Mouse (Mus musculus) T-helper 2 cell (primary cell): ENCODE measurements around the gene Dync1li2.

Experiments
- in situ Hi-C: fragments of 300-600 bp; cut with MboI, MseI; formaldehyde crosslinking; loops from one replicate; pipeline ENCODE4 v1.15.1; 2025; ENCODE audit warnings: high pct_unique_total_duplicates

The Dync1li2 gene

DNA sequence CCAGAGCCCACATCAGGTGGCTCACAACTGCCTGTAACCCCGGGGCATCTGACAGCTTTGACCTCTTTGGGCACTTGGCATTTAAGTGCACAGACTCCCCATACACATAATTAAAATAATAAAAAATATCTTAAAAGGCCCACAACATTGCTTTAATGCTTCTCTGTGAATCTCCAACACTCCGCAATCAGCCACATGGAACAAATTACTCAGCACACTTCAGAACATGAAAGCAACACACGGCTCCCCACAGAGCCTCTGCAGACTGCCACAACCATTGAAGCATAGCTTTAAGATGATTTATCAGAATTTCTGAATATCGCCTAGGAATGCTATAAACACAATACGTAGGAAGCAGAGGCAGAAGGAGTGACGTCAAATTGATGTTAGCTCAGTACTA is 26.8 kb downstream of the Dync1li2 start:
- in situ Hi-C loops, result no loop called here

DNA sequence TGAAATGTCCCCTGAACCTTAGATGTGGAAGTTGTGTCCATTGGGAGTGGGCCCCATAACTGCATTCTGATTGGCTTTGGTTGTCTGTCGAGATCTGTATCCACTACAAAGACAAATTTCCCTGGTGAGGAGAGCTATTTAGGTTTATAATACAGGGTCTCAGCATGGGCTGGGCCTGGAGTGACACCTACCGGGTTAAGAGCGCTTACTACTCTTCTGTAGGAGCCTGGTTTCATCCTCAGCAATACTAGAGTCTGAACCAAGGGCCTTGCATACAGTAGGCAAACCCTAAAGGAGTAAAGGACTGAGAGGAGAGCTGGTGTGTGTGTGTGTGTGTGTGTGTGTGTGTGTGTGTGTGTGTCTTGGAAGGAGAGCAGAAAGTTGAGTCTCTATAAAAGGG is 28.6 kb downstream of the Dync1li2 start:
- in situ Hi-C loops, result no loop called here

DNA sequence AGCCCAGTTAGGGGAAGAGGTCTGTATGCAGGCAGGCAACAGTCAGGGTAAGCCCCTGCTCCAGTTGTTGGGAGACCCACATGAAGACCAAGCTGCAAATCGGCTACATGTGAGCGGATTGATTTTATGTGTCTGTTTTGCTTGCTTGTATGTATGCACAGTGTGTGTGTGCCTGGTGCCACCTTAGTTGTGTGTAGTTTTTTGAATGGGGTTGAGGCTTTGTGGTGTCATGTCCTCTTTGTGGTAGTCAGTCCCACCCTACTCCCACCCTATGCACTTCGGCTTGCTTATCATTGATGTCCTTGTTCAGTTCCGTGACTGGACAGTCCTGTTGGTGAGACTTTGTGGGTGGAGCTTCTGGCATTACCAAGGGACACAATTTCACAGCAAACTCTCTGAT is 29.1 kb downstream of the Dync1li2 start:
- in situ Hi-C loops, result no loop called here

DNA sequence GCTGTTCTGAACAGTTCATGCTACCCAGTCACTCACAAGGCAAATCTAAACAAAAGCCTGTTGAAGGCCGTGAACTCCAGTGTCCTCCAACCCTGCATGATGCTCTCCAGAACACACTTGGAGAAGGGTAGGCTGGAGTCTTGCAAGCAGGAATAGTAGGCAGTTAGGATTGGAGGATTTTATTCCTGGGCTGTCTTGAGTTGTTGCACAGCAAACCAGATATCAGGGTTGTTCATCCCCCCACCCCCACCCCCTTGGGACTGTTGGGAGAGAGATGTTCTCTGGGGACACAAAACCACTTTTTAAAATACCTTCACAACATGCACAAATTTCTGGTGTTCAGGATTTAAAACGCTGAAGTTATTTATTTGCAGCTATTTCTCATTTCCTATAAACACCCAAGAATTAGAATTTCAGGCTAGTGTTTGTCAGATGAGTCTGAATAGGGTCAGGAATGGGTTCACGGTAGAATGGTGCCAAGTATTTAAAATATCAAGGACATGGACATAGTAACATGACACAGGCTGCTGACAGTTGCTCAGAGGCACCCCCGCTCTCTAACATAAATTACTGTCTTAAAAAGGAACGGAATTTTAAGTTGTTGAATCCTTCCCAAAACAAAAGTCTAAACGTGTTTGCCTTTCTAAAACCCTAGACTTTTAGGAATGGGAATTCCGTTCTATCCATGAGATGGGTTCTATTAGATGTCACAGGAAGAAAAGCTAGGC is 29.9 kb downstream of the Dync1li2 start:
- in situ Hi-C loops, result no loop called here

DNA sequence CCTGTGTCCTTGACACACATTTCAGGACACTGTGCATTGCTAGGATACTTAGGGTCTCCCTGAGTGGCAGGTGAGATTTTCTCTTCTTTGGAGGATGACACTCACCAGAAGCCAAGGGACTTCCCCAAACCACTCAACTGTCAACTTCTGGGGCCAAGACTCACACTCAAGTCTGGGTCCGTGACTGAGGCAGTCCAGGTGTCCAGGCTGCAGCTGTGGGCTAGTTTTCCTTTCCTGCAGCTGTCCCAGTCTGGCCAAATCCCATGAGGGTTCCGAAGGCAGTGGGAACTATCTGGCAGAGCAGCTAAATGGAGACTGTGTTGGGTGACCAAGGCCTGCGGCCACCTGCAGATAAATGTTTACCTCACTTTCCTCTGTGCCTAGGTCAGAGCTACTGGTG is 30.9 kb downstream of the Dync1li2 start:
- in situ Hi-C loops, result no loop called here

DNA sequence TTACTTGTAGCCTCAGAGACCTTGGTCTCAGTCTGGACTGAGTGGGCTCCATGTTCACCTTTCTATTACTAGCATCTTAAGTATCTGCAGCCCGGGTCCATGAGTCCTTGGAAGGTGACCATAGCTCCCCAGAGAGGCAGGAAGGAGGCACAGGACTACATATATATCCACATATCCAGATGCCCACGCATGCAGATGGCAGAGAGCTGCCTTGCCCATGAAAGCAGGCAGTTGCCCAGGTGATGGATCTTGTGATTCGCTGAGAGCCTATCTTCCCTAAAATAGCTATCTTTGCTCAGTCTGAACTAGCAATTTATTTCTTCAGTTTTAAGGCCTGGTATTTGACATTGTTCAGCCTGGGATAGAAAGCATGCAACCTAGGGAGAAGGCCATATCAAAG is 31.4 kb downstream of the Dync1li2 start:
- in situ Hi-C loops, result no loop called here

DNA sequence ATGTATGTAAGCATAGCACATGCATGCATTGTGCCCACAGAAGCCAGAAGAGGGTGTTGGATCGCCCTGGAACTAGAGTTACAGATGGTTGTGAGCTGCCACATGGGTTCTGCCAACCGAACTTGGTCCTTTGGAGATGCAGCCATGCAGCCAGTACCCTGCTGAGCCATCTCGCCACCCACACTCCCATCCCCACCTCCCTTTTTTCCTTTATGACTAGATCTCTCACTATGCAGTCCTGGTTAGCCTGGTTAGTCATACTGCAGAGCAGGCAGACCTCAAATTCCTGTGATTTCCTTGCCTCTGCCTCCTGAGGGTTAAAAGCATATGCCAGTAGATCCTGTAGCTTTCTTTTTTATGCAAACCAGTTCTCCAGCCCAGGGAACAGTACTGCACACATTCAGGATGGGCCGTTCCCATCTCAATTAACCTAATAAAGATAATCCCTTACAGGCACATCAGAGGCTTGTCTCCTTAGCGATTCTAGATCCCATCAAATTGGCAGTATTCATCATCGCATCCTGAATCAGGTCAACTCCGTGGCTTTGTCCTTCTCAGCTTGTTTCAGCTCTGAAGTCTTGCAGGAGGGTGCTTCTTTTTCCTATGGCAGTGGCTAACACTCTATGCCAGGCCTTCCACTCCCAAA is 32.1 kb downstream of the Dync1li2 start:
- in situ Hi-C loops, result no loop called here

DNA sequence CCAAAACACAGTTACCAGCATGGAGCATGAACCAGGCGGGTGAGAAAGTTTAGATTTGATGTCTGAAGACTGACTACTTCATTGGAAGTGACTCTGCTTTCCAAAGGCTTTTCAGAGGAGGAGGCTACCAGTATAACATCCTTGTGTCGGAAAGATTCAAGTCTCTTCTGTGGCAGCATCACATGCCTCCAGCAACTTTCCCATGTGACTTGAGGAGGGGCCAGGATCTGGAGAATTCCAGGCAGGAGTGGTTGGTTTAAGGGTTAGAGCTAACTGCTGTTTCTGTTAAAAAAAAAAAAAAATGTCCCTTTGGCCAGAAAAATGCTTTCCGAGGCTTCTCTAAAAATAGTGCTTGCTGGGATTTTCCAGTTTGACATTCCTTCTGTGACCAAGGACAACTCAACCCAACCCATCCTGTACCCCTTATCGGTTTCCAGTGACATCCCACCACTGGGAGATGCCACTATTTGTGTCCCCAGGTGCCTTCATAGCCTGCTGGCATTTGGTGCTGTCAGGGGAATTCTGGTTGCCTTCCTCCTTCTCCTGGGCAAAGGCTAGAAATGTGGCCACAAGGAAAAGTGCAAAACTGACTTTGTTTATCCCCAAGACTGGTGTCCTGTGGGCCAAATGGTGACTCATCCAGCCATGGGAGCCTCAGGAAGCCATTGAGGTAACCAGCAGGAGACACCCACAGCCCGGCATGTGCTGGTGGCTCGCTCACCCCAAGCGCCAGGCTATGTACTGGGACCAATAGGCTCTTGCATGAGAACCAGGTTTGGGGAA is 34.3 kb downstream of the Dync1li2 start:
- in situ Hi-C loops, result no loop called here

DNA sequence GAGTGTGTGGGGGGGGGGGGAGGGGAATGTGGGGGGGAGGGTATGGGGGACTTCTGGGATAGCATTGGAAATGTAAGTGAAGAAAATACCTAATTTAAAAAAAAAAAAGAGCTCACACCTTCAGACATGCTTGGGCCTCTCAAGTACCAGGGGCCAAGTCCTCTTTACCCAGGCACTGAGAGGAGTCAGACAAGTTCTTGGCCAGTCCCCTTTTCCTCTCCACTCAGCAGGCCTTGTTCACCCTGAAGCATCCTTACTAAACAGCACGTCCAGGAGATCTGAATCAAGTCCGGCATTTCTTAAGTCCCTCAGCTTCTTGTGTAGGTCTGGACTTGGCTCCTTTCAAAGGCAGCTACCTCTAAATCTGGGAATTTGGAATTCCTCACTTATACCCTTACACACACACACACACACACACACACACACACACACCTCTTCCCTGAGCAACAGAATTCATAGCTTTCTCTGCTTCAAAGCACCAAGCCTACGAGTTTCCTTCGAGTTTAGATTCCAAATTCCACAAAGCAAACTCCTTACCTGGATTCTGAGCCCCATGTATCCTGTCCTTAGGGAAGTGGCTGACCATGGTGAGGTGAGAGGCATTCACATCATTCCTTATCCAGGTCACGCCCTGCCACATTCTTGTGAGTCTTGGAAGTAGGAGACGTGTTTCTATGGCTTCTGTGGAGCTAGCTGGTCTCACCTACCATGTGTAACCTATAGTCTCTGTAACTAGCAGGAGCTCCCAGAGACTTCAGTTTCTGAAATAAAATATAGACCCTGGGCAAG is 36.3 kb downstream of the Dync1li2 start:
- in situ Hi-C loops, result no loop called here

DNA sequence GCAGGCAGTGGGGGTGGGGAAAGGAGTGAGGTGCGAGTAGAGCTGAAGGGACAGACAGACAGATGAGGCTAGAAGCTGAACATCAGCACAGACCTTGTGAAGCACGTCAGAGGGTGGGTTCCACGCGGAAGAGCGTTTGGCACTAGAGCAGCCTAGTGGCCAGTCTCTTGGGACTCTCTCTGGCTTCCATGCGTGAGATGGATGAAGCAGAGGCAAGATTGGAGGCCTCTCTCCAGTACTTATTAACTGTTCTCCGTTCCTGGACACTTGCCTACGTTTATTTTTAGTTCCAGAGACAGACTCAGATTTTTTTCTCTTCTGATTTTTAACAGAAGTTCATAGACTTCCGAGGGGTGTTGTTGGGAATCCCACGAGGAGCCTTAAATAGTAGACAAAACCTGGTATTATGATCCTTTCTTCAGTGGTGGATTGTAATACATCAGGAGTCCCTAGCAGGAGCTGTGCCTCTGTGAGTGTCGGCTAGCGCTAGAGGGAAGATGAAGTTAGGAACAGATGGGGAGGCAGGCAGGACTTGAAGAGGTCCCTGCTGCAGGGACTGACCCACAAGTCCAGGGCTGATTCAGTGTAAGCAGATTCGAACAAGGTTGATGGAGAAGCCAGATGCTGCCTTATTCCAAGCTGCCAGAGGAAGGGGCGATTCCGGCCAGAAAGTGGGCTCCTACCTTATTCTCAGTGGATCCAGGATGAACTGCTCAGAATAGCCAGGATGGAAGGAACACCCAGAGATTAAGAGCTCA is 37.2 kb downstream of the Dync1li2 start:
- in situ Hi-C loops, result no loop called here

DNA sequence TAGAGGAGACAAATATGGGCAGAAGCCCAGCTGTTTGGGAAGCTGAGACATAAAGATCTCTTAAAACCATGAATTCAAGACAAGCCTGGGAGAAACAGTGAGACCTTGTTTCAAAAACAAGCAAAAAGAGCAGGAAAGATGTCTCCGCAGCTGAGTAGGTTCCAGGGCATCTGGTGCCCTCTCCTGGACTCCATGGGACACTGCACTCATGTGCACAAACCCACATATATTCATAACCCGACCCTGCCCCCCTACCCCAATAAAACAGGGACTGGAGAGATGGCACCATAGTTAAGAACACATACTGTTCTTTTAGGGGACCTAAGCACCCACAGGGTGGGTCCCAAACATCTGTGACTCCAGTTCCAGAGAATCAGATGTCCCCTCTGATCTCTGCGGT is 39.3 kb downstream of the Dync1li2 start:
- in situ Hi-C loops, result loop anchor here (5.0 kb wide), 1 partner anchor 61 kb away; no protein-coding TSS in a partner anchor

DNA sequence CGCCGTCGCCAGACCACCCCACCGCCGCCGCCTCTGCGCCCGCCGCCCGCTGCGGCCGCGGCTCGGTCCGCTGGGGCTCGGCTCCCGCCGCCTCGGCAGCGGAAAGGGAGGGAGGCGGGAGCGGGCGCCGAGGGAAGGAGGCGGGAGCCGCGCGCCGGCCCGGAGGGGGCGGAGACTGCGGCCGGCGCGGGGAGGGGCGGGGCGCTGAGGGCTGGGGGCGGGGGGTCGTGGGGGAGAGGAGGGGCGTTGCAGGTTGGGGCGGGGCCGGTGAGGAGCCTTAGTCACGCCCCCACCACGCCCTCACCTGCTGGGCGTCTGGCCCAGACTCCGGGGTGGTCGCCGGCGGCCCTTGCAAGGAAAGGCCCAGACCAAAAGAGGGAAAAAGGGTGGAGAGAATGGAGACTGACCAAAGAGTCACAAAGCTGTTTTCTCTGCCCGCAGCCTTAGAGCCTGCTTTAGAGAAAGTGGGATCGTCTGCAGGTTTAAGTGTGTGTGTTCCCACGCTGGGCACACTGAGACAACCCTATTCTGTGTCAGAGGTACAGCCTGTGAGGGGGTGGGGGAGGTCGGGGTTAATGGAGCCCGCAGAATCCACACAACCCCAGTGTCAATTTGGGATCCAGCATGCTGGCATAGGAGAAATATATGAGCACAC is 47.0 kb downstream of the Dync1li2 start, which contains the start of gene Cmtm4:
Gene Cmtm4, minus strand, starts transcription at position 105 of the 655 bp plus-strand sequence.
- in situ Hi-C loops, result no loop called here

DNA sequence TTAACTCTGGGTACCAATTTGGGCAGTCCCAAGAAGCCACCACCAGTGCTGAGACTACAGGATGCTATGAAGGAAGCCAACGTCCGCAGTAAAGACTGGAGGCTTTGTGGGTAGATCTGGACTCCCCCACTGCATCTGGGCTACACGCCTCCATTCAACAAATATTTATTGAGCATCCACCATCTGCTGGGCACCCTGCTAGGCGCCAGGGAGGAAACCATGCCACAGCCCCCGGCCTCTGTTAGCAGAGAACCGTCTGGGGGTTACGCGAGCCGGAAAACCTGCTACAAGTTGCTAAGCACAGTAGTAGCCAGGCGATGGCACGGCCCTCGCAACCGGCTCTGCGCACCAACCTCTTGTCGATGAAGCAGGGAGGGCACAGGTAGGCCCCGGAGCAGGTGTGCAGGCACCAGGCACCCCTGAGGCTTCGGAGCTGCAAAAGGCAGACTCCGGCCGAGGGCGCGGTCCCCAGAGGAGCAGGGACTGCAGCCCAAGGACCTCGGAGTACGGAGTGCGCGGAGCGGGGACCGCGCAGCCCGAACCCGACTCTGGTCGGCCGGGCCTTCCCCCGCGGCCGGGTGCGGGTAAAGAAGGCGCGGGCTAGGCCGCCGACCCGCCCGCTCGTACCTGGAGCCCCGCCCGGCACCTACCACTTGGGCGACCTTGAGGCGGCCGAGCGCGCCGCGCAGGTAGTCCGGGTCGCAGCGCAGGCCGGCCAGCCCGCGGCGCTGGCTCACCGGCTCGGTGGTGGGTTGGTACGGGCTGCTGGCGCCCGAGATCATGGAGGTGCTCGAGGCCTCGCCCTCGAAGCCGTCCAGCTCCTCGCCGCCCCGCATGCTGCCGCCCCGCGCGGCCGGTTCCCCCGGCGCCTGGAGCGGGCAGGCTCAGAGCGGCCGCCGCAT is 47.8 kb downstream of the Dync1li2 start:
- in situ Hi-C loops, result no loop called here

DNA sequence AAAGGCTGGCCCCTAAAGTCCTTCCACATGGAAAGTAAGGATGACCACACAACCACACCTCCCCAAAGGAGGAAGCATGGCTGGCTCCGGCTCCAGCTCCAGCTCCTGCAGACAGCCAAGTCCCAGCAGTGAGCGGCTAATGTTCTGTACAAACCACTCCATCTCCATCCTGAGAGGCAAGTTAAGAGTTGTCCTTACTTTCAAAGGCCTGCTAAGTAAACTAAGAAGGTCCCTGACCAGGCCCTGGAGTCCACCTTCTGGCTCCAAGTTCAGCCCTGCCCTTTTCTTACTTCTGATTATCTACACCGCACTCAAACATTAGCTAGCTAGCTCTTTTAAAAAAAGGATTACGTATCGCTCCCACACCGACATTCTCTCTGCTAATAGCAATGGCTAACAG is 49.1 kb downstream of the Dync1li2 start:
- in situ Hi-C loops, result no loop called here

DNA sequence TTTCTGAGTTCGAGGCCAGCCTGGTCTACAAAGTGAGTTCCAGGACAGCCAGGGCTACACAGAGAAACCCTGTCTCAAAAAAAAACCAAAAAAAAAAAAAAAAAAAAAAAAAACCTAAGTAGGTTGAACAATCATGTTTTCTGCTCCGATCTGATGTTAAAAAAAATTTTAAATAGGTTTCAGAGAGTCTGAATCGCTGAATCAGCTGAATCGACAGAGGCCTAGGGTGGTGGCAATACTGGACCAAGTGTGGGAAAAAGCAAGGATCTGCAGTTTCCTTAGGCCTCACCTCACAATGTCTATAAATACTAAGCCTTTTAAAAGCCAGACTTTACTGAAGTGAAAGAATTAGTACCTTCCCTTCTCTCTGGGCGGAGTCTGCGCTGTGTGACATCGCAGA is 49.7 kb downstream of the Dync1li2 start:
- in situ Hi-C loops, result no loop called here

DNA sequence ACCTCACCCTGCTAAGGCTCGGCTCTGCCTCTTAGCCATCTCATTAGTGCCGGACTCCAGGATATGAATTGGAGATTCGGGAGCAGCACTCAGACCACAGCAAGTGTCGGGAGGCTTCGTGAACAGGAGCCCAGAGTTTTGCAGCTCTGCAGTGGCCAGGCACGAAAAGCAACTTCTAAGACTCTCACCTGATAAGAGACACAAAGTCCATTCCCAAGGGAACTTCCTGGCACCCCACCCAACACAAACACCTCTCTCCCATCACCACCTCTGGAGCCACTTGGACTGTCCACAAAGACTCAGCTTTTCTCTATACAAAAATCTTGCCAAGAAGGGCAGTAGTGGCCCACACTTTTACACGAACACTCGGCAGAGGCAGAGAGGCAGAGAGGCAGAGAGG is 52.6 kb downstream of the Dync1li2 start:
- in situ Hi-C loops, result no loop called here

DNA sequence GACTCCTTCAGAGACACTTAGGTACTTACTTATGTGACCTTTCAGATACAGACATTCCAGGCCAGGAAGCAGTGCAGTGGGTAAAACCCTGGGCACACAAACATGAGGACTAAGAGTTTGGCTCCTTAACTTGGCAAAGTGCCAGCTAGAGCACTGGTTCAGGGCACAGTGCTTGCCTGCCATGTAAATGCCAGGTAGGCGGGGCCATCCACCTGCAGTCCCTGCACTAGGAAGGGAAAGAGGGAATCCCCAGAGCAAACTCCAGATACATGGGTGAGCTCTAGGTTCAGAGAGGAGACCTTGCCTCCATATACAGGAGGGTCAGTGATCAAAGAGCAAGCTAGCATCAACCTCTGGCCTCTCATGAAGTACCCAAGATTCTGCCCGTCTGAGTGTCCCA is 54.9 kb downstream of the Dync1li2 start:
- in situ Hi-C loops, result no loop called here

DNA sequence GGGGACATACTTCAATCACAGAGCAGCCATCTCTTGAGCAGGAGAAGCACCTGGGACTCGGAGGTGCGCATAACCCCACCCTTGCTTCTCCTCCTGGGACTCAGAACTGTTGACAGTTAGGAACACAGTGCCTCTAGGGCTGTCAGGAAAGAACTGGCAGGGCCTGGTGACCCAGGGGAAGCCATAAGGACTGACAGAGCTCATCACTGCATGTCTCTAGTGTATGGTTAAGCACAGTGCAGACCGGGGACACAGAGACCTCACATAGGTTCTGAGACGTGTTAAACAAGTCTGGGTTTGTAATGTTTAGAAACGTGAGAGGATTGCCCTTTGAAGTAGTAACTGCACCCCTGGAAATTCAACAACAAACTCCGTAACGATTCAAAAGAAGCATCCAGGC is 55.3 kb downstream of the Dync1li2 start:
- in situ Hi-C loops, result no loop called here

DNA sequence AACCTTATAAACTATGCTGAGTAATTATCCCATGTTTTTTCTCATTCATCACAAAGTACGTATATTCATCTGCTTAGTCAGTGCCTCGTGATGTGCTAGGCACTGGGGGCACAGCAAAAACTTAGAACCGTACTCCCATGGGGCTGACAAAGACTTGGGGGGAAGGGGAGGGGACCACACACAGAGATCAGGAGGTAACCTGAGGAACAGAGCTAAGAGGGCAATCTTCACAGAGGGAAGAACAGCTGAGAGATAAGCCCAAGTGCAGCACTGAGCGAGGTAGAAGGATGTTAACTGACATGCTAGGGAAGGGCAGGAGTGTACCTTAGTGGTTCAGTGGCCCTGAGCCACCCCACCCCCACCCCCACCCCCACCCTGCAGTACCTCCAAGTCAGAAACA is 56.2 kb downstream of the Dync1li2 start:
- in situ Hi-C loops, result no loop called here

DNA sequence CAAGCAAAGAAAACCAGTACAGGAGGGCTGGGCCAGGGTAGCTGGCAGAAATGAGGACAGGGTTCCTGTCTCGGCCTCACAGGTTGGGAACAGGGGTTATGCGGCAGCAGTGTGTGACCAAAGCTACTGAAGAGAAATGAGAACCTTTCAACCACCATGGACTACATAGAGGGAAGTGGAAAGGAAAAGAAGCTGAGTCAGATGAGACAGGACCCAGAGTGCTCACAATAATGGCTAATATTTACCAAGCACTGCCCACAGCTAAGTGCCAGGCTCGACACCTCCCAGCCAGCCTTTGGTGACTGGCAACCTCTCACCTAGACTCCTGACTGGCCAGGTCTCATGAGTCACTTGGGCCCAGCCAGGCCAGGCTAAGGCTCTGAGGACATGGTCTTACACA is 58.9 kb downstream of the Dync1li2 start:
- in situ Hi-C loops, result no loop called here
